Mouse (Mus musculus): ENCODE results near the gene S1pr4. TPM values are rescaled to one million over a fixed set of nuclear protein-coding genes. Genes with fewer than 3 reads are reported as not detected.

S1pr4 gene
- polyA plus RNA-seq, 1 experiment from 2014 or later, result 0.70 TPM

DNA sequence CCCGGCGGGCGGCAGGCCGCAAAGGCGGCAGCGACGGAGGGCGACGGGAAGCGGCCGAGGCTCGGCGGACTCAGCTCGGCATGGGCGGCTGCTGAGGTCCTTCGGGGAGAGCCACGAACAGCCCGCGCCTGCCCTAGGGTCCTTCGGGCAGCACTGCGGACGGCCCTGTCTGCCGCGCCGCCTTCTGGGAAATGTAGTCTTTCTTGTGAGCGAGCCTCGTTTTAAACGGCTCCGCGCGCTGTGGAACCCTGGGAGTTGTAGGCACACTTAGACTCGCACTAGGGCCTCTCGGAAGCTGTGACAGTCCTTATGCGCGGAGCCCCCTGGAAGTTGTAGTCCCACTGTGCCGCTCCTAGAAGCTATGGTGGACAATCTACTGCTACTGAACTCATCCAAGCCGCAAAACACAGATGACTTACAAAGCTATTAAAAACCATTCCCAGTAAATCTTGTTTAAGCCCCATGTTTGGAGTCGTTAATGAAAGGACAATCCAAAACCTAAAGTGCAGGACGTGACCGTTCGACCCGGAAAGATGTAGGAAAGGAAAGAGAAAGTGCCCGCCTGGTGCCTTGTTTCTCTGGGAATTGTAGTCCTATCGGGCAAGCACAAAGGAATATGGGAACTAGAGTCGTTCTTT lies 3.5 kb downstream of the S1pr4 start, which contains the start of gene Ncln:
Gene Ncln (minus strand): TSS at position 129 of the 638 bp plus-strand sequence.
- Histone ChIP-seq H3K9ac (peak within 1 kb of the TSS; percentile 75), H3K36me3 (replicated peaks; ENCODE audit: control insufficient read depth, insufficient read depth) (peaks cover 15% of the 10 kb centered on the region), H3K9me3 (ENCODE audit: control insufficient read depth, low read length) (no peaks in the 10 kb centered on the region), H3K4me3 (replicated peaks; ENCODE audit: low read length) (peak within 1 kb of the TSS; percentile 81), H3K27ac (peak within 1 kb of the TSS; percentile 67), H3K27me3 (ENCODE audit: control insufficient read depth, insufficient read depth, low read length) (no peaks in the 10 kb centered on the region), H3K4me1 (replicated peaks; ENCODE audit: control insufficient read depth, insufficient read depth, low read length) (peaks cover 16% of the 10 kb centered on the region), H3K4me2 (replicated peaks) (peak within 1 kb of the TSS; percentile 86)
- DNase-seq (ENCODE audit: low spot score), result peak; percentile 97
- peak; percentile 96 for ATAC-seq (ENCODE audit: low FRiP score)
- WGBS, result under 1% methylated on average over 45 of the region's 45 CpGs

- Histone ChIP-seq H3K27me3 (ENCODE audit: control insufficient read depth, insufficient read depth, low read length) (no peaks in the 10 kb centered on the region), H3K9ac (peak overlapping the region; percentile 75), H3K36me3 (replicated peaks; ENCODE audit: control insufficient read depth, insufficient read depth) (peaks cover 21% of the 10 kb centered on the region), H3K4me1 (replicated peaks; ENCODE audit: control insufficient read depth, insufficient read depth, low read length) (peaks cover 16% of the 10 kb centered on the region), H3K9me3 (ENCODE audit: control insufficient read depth, low read length) (no peaks in the 10 kb centered on the region), H3K27ac (peak overlapping the region; percentile 3), H3K4me3 (replicated peaks; ENCODE audit: low read length) (peak overlapping the region; percentile 81), H3K4me2 (replicated peaks) (peak overlapping the region; percentile 86)
- peak; percentile 16 for ATAC-seq (ENCODE audit: low FRiP score)
- WGBS, result 3% methylated on average over 38 of the region's 41 CpGs
- no peak for DNase-seq (ENCODE audit: low spot score)
Observed at GRCm38 (mm10) chr10:81495616-81496263, 4.2 kb downstream of the S1pr4 start.

DNA sequence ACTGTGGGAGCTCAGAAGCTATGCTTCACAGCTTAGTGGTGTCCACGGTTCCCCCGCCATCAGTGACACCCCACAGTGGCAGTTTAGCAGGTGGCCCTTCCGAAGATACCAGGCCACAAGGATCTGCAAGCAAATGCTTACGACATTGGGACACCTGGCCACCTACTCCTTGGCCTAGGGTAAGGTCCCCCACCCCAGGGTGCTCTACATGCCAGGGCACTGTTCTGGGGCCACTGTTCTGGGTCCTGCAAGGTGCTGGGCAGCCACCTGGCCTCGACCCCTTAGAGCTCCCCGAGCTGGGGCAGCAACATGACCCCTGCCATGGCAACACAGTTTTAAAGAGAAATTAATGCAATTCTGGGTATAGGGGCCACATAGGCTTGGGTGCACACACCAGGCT lies 4.8 kb downstream of the S1pr4 start:
- no peaks in the 10 kb centered on the region for H3K9me3 ChIP-seq (ENCODE audit: control insufficient read depth, low read length)
- no peaks in the 10 kb centered on the region for H3K27me3 ChIP-seq (ENCODE audit: control insufficient read depth, insufficient read depth, low read length)
- WGBS, result 75% methylated on average over 6 of the region's 6 CpGs
- peak overlapping the region; percentile 86 for H3K4me2 ChIP-seq (replicated peaks)
- H3K27ac ChIP-seq, result no peak overlapping the region
- ATAC-seq (ENCODE audit: low FRiP score), result no peak
- peaks cover 27% of the 10 kb centered on the region for H3K36me3 ChIP-seq (replicated peaks; ENCODE audit: control insufficient read depth, insufficient read depth)
- DNase-seq (ENCODE audit: low spot score), result no peak
- peak overlapping the region; percentile 75 for H3K9ac ChIP-seq
- H3K4me3 ChIP-seq (replicated peaks; ENCODE audit: low read length), result peak overlapping the region; percentile 81
- peaks cover 16% of the 10 kb centered on the region for H3K4me1 ChIP-seq (replicated peaks; ENCODE audit: control insufficient read depth, insufficient read depth, low read length)

DNA sequence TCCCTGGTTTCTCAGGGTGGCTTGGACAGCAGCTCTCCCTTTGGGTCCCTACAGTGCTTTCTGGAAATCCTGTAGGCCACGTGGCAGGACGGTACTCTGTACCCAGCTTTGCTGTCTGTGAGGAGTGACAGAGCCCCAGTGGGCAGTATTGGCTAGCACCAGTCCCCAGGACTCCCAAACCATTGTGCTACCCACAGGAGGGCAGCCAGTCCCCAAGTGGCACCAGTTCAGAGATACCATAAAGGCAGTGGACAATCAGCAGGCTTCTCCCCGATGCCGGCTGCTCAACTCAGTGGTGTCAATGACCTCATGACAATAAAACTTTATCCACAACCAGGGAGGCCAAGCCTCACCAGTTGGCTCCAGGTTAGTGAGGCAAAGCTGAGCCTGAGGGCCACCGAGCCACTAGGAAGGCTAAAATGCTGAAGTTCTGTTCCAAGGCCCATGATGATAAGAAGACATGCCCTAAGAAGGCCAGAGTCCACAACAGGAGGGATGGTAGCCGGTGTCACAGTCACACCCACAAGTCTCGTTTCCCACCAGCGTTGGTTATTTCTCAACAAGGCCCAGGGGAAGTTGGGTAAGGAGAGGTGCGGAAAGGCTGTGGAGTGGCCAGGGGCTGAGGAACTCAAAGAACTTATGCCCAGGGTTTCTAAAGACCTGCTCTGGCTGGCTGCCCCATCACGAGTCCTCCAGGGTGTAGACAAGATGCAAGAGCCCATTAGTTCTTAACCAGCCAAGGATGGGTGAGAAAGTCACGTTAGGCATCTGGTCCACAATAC lies 5.5 kb downstream of the S1pr4 start:
- 91% methylated on average over 11 of the region's 11 CpGs for WGBS
- peaks cover 33% of the 10 kb centered on the region for H3K36me3 ChIP-seq (replicated peaks; ENCODE audit: control insufficient read depth, insufficient read depth)
- ATAC-seq (ENCODE audit: low FRiP score) (no peak), DNase-seq (ENCODE audit: low spot score) (no peak)
- H3K4me1 ChIP-seq (replicated peaks; ENCODE audit: control insufficient read depth, insufficient read depth, low read length), result peaks cover 16% of the 10 kb centered on the region
- H3K9me3 ChIP-seq (ENCODE audit: control insufficient read depth, low read length), result no peaks in the 10 kb centered on the region
- H3K9ac ChIP-seq, result peak overlapping the region; percentile 75; the same call in 1 of the 2 replicates
- H3K4me2 ChIP-seq (replicated peaks), result peak overlapping the region; percentile 86
- H3K27ac ChIP-seq, result no peak overlapping the region
- H3K4me3 ChIP-seq (replicated peaks; ENCODE audit: low read length), result no peak overlapping the region; the same call in 1 of the 2 replicates
- H3K27me3 ChIP-seq (ENCODE audit: control insufficient read depth, insufficient read depth, low read length), result no peaks in the 10 kb centered on the region

GRCm38 (mm10) chr10:81493601-81494220 lies 6.2 kb downstream of the S1pr4 start:
- Histone ChIP-seq H3K27ac (no peak overlapping the region), H3K9ac (no peak overlapping the region), H3K4me2 (replicated peaks) (no peak overlapping the region), H3K9me3 (ENCODE audit: control insufficient read depth, low read length) (no peaks in the 10 kb centered on the region), H3K4me1 (replicated peaks; ENCODE audit: control insufficient read depth, insufficient read depth, low read length) (peaks cover 16% of the 10 kb centered on the region), H3K36me3 (replicated peaks; ENCODE audit: control insufficient read depth, insufficient read depth) (peaks cover 40% of the 10 kb centered on the region), H3K4me3 (replicated peaks; ENCODE audit: low read length) (no peak overlapping the region), H3K27me3 (ENCODE audit: control insufficient read depth, insufficient read depth, low read length) (no peaks in the 10 kb centered on the region)
- WGBS, result 82% methylated on average over 8 of the region's 8 CpGs
- DNase-seq (ENCODE audit: low spot score), result no peak
- ATAC-seq (ENCODE audit: low FRiP score), result no peak

- Histone ChIP-seq H3K27me3 (ENCODE audit: control insufficient read depth, insufficient read depth, low read length) (no peaks in the 10 kb centered on the region), H3K4me1 (replicated peaks; ENCODE audit: control insufficient read depth, insufficient read depth, low read length) (peaks cover 16% of the 10 kb centered on the region), H3K27ac (no peak overlapping the region), H3K9me3 (ENCODE audit: control insufficient read depth, low read length) (no peaks in the 10 kb centered on the region), H3K4me2 (replicated peaks) (no peak overlapping the region), H3K4me3 (replicated peaks; ENCODE audit: low read length) (no peak overlapping the region), H3K9ac (no peak overlapping the region), H3K36me3 (replicated peaks; ENCODE audit: control insufficient read depth, insufficient read depth) (peaks cover 50% of the 10 kb centered on the region)
- DNase-seq (ENCODE audit: low spot score) (no peak), ATAC-seq (ENCODE audit: low FRiP score) (no peak)
- WGBS, result 87% methylated on average over 11 of the region's 11 CpGs
Observed at GRCm38 (mm10) chr10:81492606-81493240, 7.2 kb downstream of the S1pr4 start.

DNA sequence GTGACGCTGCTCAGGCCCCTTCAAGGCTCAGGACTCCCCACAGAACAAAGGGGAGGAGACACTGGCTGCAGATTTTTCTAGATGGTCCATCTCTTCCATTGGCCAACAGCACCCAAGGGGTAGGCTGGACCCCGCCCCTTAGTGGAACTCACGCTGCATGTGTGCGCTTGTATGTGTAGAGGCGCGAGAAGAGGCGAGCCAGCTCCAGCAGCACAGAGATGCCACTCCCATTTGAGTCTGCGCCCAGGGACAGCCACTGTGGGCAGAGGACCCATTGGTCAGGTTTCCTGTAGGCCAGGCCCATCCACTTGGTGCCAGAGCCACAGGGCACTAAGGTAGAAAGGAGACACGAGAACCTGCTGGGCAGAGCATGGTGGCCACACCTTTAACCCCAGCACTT lies 8.9 kb downstream of the S1pr4 start:
- peaks cover 12% of the 10 kb centered on the region for H3K4me1 ChIP-seq (replicated peaks; ENCODE audit: control insufficient read depth, insufficient read depth, low read length)
- no peak for DNase-seq (ENCODE audit: low spot score)
- WGBS, result 93% methylated on average over 9 of the region's 9 CpGs
- H3K36me3 ChIP-seq (replicated peaks; ENCODE audit: control insufficient read depth, insufficient read depth), result peaks cover 67% of the 10 kb centered on the region
- no peak overlapping the region for H3K27ac ChIP-seq
- no peaks in the 10 kb centered on the region for H3K27me3 ChIP-seq (ENCODE audit: control insufficient read depth, insufficient read depth, low read length)
- H3K9me3 ChIP-seq (ENCODE audit: control insufficient read depth, low read length), result no peaks in the 10 kb centered on the region
- no peak for ATAC-seq (ENCODE audit: low FRiP score)
- no peak overlapping the region for H3K4me2 ChIP-seq (replicated peaks)
- H3K4me3 ChIP-seq (replicated peaks; ENCODE audit: low read length), result no peak overlapping the region
- no peak overlapping the region for H3K9ac ChIP-seq

- H3K9ac ChIP-seq, result no peak overlapping the region
- H3K9me3 ChIP-seq (ENCODE audit: control insufficient read depth, low read length), result no peaks in the 10 kb centered on the region
- H3K4me1 ChIP-seq (replicated peaks; ENCODE audit: control insufficient read depth, insufficient read depth, low read length), result peaks cover 5% of the 10 kb centered on the region
- no peak overlapping the region for H3K4me3 ChIP-seq (replicated peaks; ENCODE audit: low read length)
- no peak overlapping the region for H3K4me2 ChIP-seq (replicated peaks)
- 84% methylated on average over 14 of the region's 14 CpGs for WGBS
- ATAC-seq (ENCODE audit: low FRiP score) (no peak), DNase-seq (ENCODE audit: low spot score) (no peak)
- H3K27ac ChIP-seq, result no peak overlapping the region
- peaks cover 68% of the 10 kb centered on the region for H3K36me3 ChIP-seq (replicated peaks; ENCODE audit: control insufficient read depth, insufficient read depth)
- no peaks in the 10 kb centered on the region for H3K27me3 ChIP-seq (ENCODE audit: control insufficient read depth, insufficient read depth, low read length)
Observed at GRCm38 (mm10) chr10:81489941-81490340, 10.0 kb downstream of the S1pr4 start.

Measured in hindbrain, embryonic 14.5 days (tissue).